Mouse (Mus musculus): ENCODE measurements around the gene Cpne2.

DNA sequence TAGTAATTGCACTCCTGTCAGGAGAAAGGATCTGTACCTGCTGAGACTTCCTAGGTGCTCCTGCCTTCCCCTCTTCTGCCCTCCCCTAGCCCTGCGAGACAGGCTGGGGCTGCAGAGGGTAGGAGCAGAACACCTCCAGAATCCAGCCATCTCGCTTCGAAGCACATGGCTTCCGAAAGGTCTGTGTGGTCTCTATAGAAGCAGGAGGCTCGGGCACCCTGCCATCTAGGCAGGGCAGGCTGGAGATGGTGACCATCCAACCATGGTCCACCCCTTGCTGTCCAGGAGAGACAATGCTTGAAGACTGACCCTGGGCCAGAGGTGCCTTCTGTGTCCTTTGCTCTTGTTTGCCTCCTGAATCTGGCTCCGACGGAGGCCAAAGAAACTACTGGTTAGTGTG, 2.8 kb downstream of the Cpne2 start:
- TF ChIP-seq CTCF (IDR thresholded peaks at IDR 0.05; ENCODE audit: low read depth, low read length), result no peak
- TF ChIP-seq POLR2A (IDR thresholded peaks at IDR 0.05; ENCODE audit: extremely low read depth, insufficient read depth, low read length), result no peak
